Mouse (Mus musculus) left cerebral cortex, adult 8-10 months (tissue): ENCODE results near the gene Atic. TPM values are rescaled to one million over a fixed set of nuclear protein-coding genes. Genes with fewer than 3 reads are reported as not detected.

ENCODE experiments used
- DNase-seq, 2 experiments: peaks; one replicate each; pipeline ENCODE4 v3.0.0; 2022; ENCODE audit warnings: low spot score in 2 of 2
- total RNA-seq, 4 experiments: library from RNA; stranded (reverse); gene quantifications; 2 replicates each; pipeline ENCODE4 v1.2.4; 2022

The Atic gene
- total RNA-seq, 4 experiments from 2014 or later, result 32.5 to 35.4 (median 33.4) TPM

- DNase-seq, result no peak
These were observed 36.2 kb downstream of the Atic start for GRCm38 (mm10) chr1:71593184-71593583.

GRCm38 (mm10) chr1:71594268-71594667, 37.3 kb downstream of the Atic start:
- DNase-seq, result no peak

GRCm38 (mm10) chr1:71595365-71595764, 38.4 kb downstream of the Atic start:
- no peak for DNase-seq

GRCm38 (mm10) chr1:71605751-71606150, 48.8 kb downstream of the Atic start:
- no peak for DNase-seq

GRCm38 (mm10) chr1:71606600-71607325, 49.8 kb downstream of the Atic start:
- DNase-seq, result no peak

- no peak for DNase-seq
These were observed 52.3 kb downstream of the Atic start for GRCm38 (mm10) chr1:71609057-71609775.

- DNase-seq, result no peak
These were observed 53.0 kb downstream of the Atic start for GRCm38 (mm10) chr1:71609916-71610315.

- no peak for DNase-seq
These were observed 55.3 kb downstream of the Atic start for GRCm38 (mm10) chr1:71612256-71612655.

- DNase-seq, result no peak
These were observed 57.7 kb downstream of the Atic start for GRCm38 (mm10) chr1:71614545-71615246.

GRCm38 (mm10) chr1:71621526-71621925, 64.6 kb downstream of the Atic start:
- no peak for DNase-seq

GRCm38 (mm10) chr1:71623625-71624024, 66.7 kb downstream of the Atic start:
- DNase-seq, result no peak

Other genes starting within 250 kb of the Atic start
- under 1 TPM; 0.20 to 0.30 (median 0.23) TPM for gene Abca12, start 142.2 kb upstream of the Atic start, total RNA-seq
- gene Fn1, start 96.0 kb downstream of the Atic start, total RNA-seq, result 10 to 100 TPM; 40.4 to 47.7 (median 47.3) TPM